ENCODE assay signal across 24 mouse cellular contexts in genomic region chr11:41728839-41729238, GRCm38 (mm10).
"Had no signal": no experiment of that assay in that cellular context is flagged by ENCODE, and none has a peak within 500 bp of the region (broad histone marks: within the 10 kb centered on the region; RNA-seq: fewer than 3 reads in every experiment).

No protein-coding gene starts in this region.

- H3K9me3 ChIP-seq: limb, embryonic 10.5 days; limb, embryonic 13.5 days; liver, embryonic 12.5 days; liver, embryonic 15.5 days; lung, embryonic 15.5 days; neural tube, embryonic 12.5 days; neural tube, embryonic 15.5 days had no signal

- H3K27me3 ChIP-seq: limb, embryonic 13.5 days; liver, embryonic 12.5 days; liver, embryonic 15.5 days; lung, embryonic 15.5 days; neural tube, embryonic 12.5 days; neural tube, embryonic 15.5 days had no signal

- H3K4me1 ChIP-seq: limb, embryonic 10.5 days; limb, embryonic 13.5 days; liver, embryonic 12.5 days; liver, embryonic 15.5 days; lung, embryonic 15.5 days; neural tube, embryonic 12.5 days; neural tube, embryonic 15.5 days had no signal

- H3K4me3 ChIP-seq: layer of hippocampus, adult 2 months; limb, embryonic 10.5 days; limb, embryonic 13.5 days; liver, embryonic 12.5 days; liver, embryonic 15.5 days; lung, embryonic 15.5 days; neural tube, embryonic 12.5 days; neural tube, embryonic 15.5 days had no signal

- H3K27ac ChIP-seq: layer of hippocampus, adult 2 months; limb, embryonic 10.5 days; limb, embryonic 13.5 days; liver, embryonic 12.5 days; liver, embryonic 15.5 days; lung, embryonic 15.5 days; neural tube, embryonic 12.5 days; neural tube, embryonic 15.5 days; stomach, postnatal 0 days had no signal

- H3K9ac ChIP-seq: limb, embryonic 13.5 days; liver, embryonic 12.5 days; liver, embryonic 15.5 days; lung, embryonic 15.5 days; neural tube, embryonic 12.5 days; neural tube, embryonic 15.5 days had no signal

- H3K36me3 ChIP-seq: limb, embryonic 10.5 days; limb, embryonic 13.5 days; liver, embryonic 12.5 days; liver, embryonic 15.5 days; lung, embryonic 15.5 days; neural tube, embryonic 12.5 days; neural tube, embryonic 15.5 days had no signal

- H3K4me2 ChIP-seq: limb, embryonic 13.5 days; liver, embryonic 12.5 days; liver, embryonic 15.5 days; lung, embryonic 15.5 days; neural tube, embryonic 12.5 days; neural tube, embryonic 15.5 days had no signal

- ATAC-seq: intestine, embryonic 16.5 days; liver, embryonic 12.5 days had no signal

- DNase-seq: kidney, adult 18-20 months; kidney, adult 9 months; kidney, postnatal 25 days; layer of hippocampus, adult 9-11 months; liver; lung, adult 18-20 months; lung, postnatal 10 days; lung, postnatal 36 days; right cerebral cortex, adult 18-20 months; right cerebral cortex, postnatal 14 days; right cerebral cortex, postnatal 4 days; thymus, adult 2 months; thymus, postnatal 14 days; thymus, postnatal 4 days had no signal
